Mouse (Mus musculus) liver, embryonic 14.5 days (tissue): ENCODE measurements at regions not wholly inside any gene's neighbourhood (a gene's known extent, or its start where the extent isn't known, plus 50 kb on each side); places are given as distances from the start of the nearest gene placed in this dataset.

Source experiments
- CTCF ChIP-seq: IDR thresholded peaks from 2 replicates; pipeline ENCODE4 v1.5.1; 2016; ENCODE audit warnings: antibody characterized with exemption, low read depth, control low read depth
- EP300 ChIP-seq: IDR thresholded peaks from 2 replicates; pipeline ENCODE4 v1.6.1; 2016; ENCODE audit warnings: antibody characterized with exemption, low read depth

GRCm38 (mm10) chr9:48060996-48061395 is 100.8 kb upstream of the Nxpe4 start:
- TF ChIP-seq EP300, result no peak
- no peak for TF ChIP-seq CTCF
